Mouse (Mus musculus): ENCODE measurements around the gene Cntn5.

GRCm38 (mm10) chr9:10658086-10658485, 246.5 kb downstream of the Cntn5 start:
- TF ChIP-seq CTCF (IDR thresholded peaks at IDR 0.05; ENCODE audit: control insufficient read depth, insufficient read depth, insufficient read length) (no peak), MYOG (IDR thresholded peaks at IDR 0.05; ENCODE audit: control insufficient read depth, extremely low read depth, insufficient read length) (no peak), MAX (IDR thresholded peaks at IDR 0.05) (no peak)

Data from C2C12 (cell line).